Mouse (Mus musculus) midbrain, embryonic 16.5 days (tissue): ENCODE measurements at regions not wholly inside any gene's neighbourhood (a gene's known extent, or its start where the extent isn't known, plus 50 kb on each side); places are given as distances from the start of the nearest gene placed in this dataset.

Experiments used
- ATAC-seq: fragments of 200-750 bp; cut with Nextera tagmentation; 2 replicates; pipeline ENCODE4 v1.8.0; 2017; ENCODE audit warnings: moderate TSS enrichment
- H3K27ac ChIP-seq: fragments of 300-500 bp; sonication (generic); 2 replicates; pipeline ENCODE4 v1.5.1; 2014; ENCODE audit warnings: mild to moderate bottlenecking, low read length, mixed read lengths
- H3K27me3 ChIP-seq: fragments of 300-500 bp; sonication (generic); 2 replicates; pipeline ENCODE4 v1.6.1; 2014; ENCODE audit warnings: low read depth, low read length, mixed read lengths; ENCODE audit not compliant: control insufficient read depth, insufficient read depth
- H3K36me3 ChIP-seq: fragments of 300-500 bp; sonication (generic); 2 replicates; pipeline ENCODE4 v1.6.1; 2014; ENCODE audit warnings: mild to moderate bottlenecking, low read length, moderate library complexity, mixed read lengths; ENCODE audit not compliant: control insufficient read depth, insufficient read depth
- H3K4me1 ChIP-seq: fragments of 300-500 bp; sonication (generic); 2 replicates; pipeline ENCODE4 v1.6.1; 2014; ENCODE audit warnings: mild to moderate bottlenecking, low read length, mixed read lengths; ENCODE audit not compliant: control insufficient read depth, insufficient read depth
- H3K4me2 ChIP-seq: fragments of 300-500 bp; sonication (generic); 2 replicates; pipeline ENCODE4 v1.6.1; 2014; ENCODE audit warnings: mild to moderate bottlenecking, low read length, mixed read lengths
- H3K4me3 ChIP-seq: fragments of 300-500 bp; sonication (generic); 2 replicates; pipeline ENCODE4 v1.5.1; 2014; ENCODE audit warnings: low read depth, mild to moderate bottlenecking, low read length, moderate library complexity, mixed read lengths
- H3K9ac ChIP-seq: fragments of 300-500 bp; sonication (generic); 2 replicates; pipeline ENCODE4 v1.6.1; 2014; ENCODE audit warnings: low read depth, low read length, mixed read lengths
- H3K9me3 ChIP-seq: fragments of 300-500 bp; sonication (generic); replicated peaks from 2 replicates; pipeline ENCODE4 v1.6.1; 2014; ENCODE audit warnings: mild to moderate bottlenecking, low read length, mixed read lengths; ENCODE audit not compliant: control insufficient read depth, poor library complexity, severe bottlenecking
- WGBS: fragments of 180-500 bp; shearing (Covaris S2); extraction: QIAGEN DNeasy Blood & Tissue Kit; methylation state at CpG from one replicate; pipeline ENCODE4 v1.1.7; 2014; 5-methylcytosine and 5-hydroxymethylcytosine counted together

DNA sequence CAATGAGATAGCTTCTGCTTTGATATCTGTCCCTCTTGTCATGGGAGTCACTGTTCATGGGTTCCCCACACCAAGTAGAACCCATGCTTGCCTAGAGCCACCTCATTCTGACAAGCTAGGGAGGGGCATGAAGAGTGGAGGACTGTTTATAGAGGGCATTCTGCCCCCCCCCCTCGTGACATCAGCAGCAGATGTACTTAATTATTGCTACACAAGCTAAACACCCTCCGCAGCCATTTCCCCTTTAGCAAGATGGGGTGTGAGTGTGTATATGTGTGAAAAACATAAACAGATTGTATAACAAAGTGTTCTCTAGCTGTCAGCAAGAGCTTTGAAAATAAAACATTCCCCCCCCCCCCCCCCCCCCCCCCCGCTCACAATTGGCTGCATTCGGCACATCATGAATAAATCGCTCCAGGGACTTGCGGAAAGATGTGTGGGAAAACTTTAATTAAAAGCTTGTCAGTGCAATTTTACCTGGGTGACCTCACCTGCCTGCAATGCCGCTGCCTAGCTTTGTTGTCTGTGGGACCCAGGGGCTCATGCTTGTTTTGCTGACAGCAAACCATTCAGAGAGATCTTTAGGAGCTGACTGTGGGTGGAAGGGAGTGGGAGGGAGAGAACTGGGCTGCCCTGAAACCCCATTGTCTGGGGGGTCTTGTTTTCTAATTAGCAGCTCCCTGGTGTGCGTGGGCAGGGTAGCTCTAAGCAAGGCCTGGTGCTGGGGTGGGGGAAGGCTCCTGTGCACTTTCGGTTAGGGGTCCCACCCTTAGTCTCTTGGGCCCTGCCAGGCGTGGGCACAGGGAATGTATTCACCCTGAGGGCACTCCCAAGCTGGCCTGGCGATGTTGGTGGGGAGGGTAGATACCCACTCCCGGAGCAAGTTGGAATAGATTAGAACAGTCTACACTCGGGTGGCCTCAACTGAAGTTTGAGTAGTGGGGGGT is 63.4 kb downstream of the Irx2 start:
- Histone ChIP-seq H3K4me3 (no peak overlapping the region), H3K27me3 (no peaks in the 10 kb centered on the region), H3K36me3 (no peaks in the 10 kb centered on the region), H3K4me2 (no peak overlapping the region), H3K9me3 (no peaks in the 10 kb centered on the region), H3K4me1 (peaks cover 2% of the 10 kb centered on the region; the same call in 1 of the 2 replicates), H3K27ac (no peak overlapping the region), H3K9ac (no peak overlapping the region)
- ATAC-seq = 0 out of 2 replicates have a peak, but pooled peaks have one; percentile 36
- 47% methylated on average over 12 of the region's 13 CpGs for WGBS

DNA sequence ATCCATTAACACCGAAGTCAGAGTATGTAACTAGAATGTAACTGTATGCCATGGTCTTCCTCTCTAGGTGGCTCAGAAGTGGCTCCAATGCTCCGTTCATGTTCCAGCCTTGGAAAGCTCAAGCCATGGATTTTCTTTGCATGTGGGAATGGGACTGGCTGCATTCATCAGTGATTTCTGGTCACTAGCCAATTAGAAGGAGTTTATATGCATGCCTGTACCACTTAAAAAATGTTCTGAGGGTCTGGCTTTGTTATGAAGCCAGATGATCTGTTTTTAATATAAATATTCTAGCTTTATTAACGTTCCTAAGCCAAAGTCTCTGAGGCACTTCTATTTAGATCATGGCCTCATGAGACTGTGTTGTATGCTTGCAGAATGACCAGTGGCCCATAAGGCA is 78.8 kb downstream of the Irx2 start:
- Histone ChIP-seq H3K27ac (no peak overlapping the region), H3K9me3 (no peaks in the 10 kb centered on the region), H3K4me3 (no peak overlapping the region), H3K27me3 (no peaks in the 10 kb centered on the region), H3K4me1 (no peaks in the 10 kb centered on the region), H3K4me2 (no peak overlapping the region), H3K9ac (no peak overlapping the region), H3K36me3 (no peaks in the 10 kb centered on the region)
- 81% methylated on average over 3 of the region's 3 CpGs for WGBS
- ATAC-seq = no peak

DNA sequence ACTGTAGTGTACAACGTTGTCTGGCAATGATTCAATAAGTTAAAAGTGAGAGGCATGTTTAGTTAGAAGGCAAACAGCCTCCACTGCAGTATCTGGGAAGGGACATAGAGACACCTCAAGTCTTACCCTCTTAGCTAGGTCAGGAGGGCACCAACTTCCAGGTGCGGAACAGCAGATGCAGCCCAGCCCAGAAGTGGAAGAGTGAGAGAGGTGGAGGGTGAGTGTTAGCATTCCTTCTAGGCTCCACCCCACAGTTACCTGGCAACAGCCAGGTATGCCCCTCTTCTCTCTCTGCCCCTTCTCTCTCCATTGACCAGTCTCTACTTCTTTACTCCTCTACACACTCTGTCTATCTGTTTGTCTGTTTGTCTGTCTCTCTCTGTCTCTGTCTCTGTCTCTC is 80.1 kb downstream of the Irx2 start:
- WGBS = 80% methylated on average over 2 of the region's 2 CpGs
- H3K4me2 ChIP-seq = no peak overlapping the region

DNA sequence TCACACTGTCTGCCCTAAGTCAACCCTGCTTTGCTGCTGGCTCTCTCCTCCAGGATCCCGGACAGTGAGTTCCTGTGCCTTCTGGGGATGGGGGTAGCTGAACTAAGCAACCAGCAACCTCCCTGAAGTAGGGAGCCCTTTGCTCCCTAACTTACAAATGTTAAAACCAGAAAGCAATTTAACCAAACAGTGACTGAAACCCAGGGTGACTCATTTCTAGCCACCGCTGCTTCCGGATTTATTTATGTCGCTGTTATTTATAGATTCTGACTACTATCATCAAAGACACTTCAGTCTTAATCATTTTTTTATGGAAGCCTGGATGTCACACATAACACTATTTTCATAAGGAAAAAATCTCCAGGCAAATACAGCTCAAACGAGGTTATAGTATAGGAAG is 81.4 kb downstream of the Irx2 start:
- H3K9me3 ChIP-seq = no peaks in the 10 kb centered on the region
- no peaks in the 10 kb centered on the region for H3K4me1 ChIP-seq
- no peak overlapping the region for H3K4me3 ChIP-seq
- no peaks in the 10 kb centered on the region for H3K36me3 ChIP-seq
- no peak overlapping the region for H3K4me2 ChIP-seq
- no peak for ATAC-seq
- WGBS = 75% methylated on average over 5 of the region's 5 CpGs
- H3K9ac ChIP-seq = no peak overlapping the region
- H3K27ac ChIP-seq = no peak overlapping the region
- H3K27me3 ChIP-seq = no peaks in the 10 kb centered on the region

More for the DNA sequence above, 80.1 kb downstream of the Irx2 start:
- H3K4me1 ChIP-seq = no peaks in the 10 kb centered on the region
- H3K4me3 ChIP-seq = no peak overlapping the region
- H3K27me3 ChIP-seq = no peaks in the 10 kb centered on the region
- no peak overlapping the region for H3K27ac ChIP-seq
- H3K9ac ChIP-seq = no peak overlapping the region
- no peaks in the 10 kb centered on the region for H3K9me3 ChIP-seq
- no peaks in the 10 kb centered on the region for H3K36me3 ChIP-seq
- no peak for ATAC-seq

DNA sequence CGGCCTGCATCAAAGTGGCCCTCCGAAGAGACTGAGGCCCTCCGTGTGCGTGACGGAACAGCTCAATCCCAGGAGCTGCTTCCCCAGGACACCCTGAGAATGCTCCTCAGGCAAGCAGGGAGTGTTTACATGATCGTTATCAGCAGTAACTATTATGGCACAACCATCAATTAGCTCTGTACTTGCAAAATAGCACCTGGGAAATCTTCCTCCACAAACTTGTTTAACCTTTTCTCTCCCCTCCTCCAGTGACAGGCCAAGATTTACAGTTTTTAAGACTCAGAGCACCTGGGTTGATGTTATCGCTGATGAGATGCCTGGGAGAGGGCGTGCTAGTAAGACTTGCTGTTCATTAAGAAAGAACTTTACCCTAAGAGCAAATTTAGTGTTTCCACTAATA is 82.5 kb downstream of the Irx2 start:
- no peak overlapping the region for H3K9ac ChIP-seq
- WGBS = 75% methylated on average over 8 of the region's 8 CpGs
- H3K4me2 ChIP-seq = no peak overlapping the region
- no peak for ATAC-seq
- no peaks in the 10 kb centered on the region for H3K27me3 ChIP-seq
- no peaks in the 10 kb centered on the region for H3K4me1 ChIP-seq
- H3K4me3 ChIP-seq = no peak overlapping the region
- no peaks in the 10 kb centered on the region for H3K9me3 ChIP-seq
- no peaks in the 10 kb centered on the region for H3K36me3 ChIP-seq
- H3K27ac ChIP-seq = no peak overlapping the region

DNA sequence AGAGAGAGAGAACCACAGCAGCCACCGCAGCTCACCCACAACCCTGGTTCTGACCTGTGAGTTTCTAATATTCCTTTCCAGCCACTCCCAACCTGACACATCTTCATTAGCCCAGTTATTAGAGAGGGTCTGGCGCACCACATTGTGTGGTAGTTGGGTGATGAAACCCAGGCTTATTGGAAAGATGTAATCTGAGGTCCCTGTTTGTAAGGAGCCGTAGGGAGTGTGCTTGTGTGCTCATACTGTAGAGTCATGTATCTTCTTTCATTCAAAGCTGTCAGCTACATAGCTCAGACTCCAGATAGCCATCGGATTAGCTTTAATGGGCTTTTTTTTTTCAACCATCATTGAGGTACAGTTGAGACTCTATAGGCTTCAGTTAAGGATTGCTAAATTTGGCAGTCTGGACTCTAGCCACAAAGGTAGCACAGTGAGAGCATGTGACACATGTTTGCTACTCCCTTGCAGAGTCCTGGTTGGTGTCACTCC is 83.3 kb downstream of the Irx2 start:
- H3K9me3 ChIP-seq = no peaks in the 10 kb centered on the region
- H3K9ac ChIP-seq = no peak overlapping the region
- H3K4me3 ChIP-seq = no peak overlapping the region
- no peaks in the 10 kb centered on the region for H3K27me3 ChIP-seq
- no peak for ATAC-seq
- no peaks in the 10 kb centered on the region for H3K4me1 ChIP-seq
- 86% methylated on average over 4 of the region's 4 CpGs for WGBS
- no peak overlapping the region for H3K27ac ChIP-seq
- no peaks in the 10 kb centered on the region for H3K36me3 ChIP-seq
- H3K4me2 ChIP-seq = no peak overlapping the region

DNA sequence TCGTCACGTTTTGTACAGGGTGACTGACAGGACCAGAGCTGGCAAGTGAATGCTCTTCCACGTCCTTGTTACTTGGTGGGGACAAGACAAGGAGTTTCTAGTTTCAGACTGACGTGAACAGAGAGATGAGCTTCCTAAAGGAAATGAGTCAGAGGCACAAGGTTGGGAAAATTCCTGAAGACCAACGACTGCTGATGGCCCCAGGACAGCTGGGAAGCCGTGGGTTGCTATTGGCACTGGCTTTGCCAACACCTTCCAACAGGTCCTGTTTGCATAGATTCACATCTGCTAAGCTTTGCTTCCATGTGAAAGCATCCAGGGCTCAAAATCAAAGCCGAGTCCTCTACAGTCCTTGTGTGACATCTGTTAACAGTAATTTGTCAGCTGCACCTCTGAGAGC is 86.2 kb downstream of the Irx2 start:
- no peaks in the 10 kb centered on the region for H3K9me3 ChIP-seq
- H3K36me3 ChIP-seq = no peaks in the 10 kb centered on the region
- no peak overlapping the region for H3K9ac ChIP-seq
- WGBS = 74% methylated on average over 7 of the region's 7 CpGs
- no peak overlapping the region for H3K27ac ChIP-seq
- ATAC-seq = no peak
- H3K27me3 ChIP-seq = no peaks in the 10 kb centered on the region
- H3K4me2 ChIP-seq = no peak overlapping the region
- H3K4me3 ChIP-seq = no peak overlapping the region
- H3K4me1 ChIP-seq = no peaks in the 10 kb centered on the region

DNA sequence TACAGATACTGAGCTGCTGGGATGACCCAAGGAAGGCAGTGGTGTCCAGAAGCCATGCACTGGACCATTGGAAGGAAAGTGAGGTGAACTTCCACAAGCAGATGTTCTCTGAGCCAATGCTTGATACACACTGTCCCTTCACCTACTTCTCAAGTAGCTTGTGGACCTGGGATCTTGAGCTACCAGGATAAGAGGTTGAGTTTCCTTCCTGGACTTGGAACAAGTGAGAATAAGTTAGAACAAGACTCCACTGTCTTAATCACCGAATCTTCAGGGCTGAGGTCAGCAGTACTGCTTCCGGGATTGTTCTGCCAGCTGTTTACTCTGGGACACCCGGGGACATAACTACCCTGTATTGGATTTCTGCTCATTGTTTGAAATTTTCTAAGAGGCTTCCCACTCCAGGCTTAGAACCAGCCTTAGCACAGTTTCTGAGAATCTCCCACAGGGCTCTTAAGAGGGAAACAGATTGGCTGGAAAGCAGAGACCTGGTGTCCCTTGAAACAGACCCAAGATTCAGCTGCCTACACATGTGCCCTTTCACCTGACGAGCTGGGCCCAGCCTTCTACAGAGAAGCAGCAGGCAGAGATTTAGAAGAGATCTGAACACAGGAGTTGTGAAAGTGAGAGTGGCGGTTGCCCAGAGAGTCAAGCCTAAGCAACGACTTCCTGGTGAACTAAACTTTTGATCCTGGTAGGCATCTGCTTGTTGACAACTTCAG is 87.5 kb downstream of the Irx2 start:
- Histone ChIP-seq H3K27me3 (no peaks in the 10 kb centered on the region), H3K27ac (no peak overlapping the region), H3K4me2 (no peak overlapping the region), H3K4me1 (no peaks in the 10 kb centered on the region), H3K36me3 (no peaks in the 10 kb centered on the region), H3K9ac (no peak overlapping the region), H3K4me3 (no peak overlapping the region), H3K9me3 (no peaks in the 10 kb centered on the region)
- 73% methylated on average over 6 of the region's 6 CpGs for WGBS
- ATAC-seq = no peak

DNA sequence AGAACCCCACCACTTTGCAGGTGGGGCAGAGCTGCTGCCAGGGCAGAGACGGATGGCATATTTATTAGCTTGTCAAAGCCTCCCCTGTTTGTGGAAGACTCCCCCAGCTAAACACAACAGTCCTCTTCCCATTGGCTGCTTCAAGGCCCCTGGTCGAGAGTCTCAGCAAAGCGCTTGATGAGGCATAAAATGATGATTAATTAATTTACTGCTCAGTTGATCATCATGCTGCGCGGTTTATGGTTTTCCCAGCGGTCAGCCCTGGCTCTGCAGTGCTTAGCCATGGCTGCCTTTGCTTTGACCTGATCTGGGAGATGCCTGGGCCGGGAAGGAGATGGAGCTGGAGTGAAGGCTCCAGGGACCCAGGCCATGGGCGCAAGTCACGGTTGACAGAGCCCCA is 98.5 kb downstream of the Irx2 start:
- Histone ChIP-seq H3K4me1 (no peaks in the 10 kb centered on the region), H3K4me3 (no peak overlapping the region), H3K4me2 (no peak overlapping the region), H3K36me3 (no peaks in the 10 kb centered on the region), H3K9ac (no peak overlapping the region), H3K27me3 (no peaks in the 10 kb centered on the region), H3K27ac (no peak overlapping the region), H3K9me3 (no peaks in the 10 kb centered on the region)
- WGBS = 63% methylated on average over 9 of the region's 9 CpGs
- ATAC-seq = no peak
